Mouse (Mus musculus) kidney, adult 11 months (tissue): ENCODE results near the gene Gm5157.
"Not testable (repeated sequence)": the region's sequence is repeated elsewhere in the genome, so short reads cannot be mapped to it uniquely, and the experiment has no call there.

Experiments used
- DNase-seq: peaks from one replicate; pipeline ENCODE4 v3.0.0; 2022

The Gm5157 gene

DNA sequence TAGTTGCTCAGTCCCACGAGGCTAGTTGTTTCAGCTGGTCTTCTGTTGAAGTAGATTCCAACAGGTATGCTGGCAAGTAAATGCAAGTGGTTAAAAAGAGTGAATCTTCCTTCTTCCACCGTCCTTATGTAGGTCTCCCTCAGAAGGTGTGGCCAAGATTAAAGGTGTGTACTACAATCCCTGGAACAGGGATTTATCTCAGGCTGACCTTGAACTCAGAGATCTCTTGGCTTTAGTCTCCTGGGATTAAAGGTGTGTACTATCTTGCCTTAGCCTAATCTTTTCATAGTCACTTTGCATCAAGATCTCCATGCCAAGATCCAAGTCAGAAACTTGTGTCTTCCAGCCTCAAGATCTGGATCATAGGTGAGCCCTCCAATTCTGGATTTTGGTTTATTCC lies at the start of gene Gm5157:
Gm5157 (minus strand) TSS at position 101 of the 400 bp plus-strand sequence.
- DNase-seq, result not testable (repeated sequence)

DNA sequence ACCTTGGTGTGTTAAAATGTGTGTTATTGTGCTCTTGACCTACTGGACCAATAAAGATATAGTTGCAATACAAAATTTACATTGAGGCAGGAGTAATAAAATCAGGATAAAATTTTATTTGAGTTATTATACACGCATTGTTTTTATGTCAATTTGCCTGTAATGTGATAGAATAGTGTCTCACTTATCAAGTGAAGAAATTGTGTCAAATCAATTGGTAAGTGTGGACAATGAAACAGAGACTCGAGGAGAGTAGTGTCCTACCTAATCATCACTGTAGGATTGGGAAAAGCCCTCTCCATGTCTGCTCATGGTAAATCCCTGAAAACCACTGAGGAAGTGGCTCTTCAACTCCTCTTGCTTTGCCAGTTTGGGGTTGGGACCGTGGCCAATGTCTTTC lies 28.3 kb downstream of the Gm5157 start, which contains the start of gene Vmn1r123:
Vmn1r123 (plus strand) TSS at position 301 of the 400 bp plus-strand sequence.
- DNase-seq, result not testable (repeated sequence)
